Mouse (Mus musculus) hindbrain, embryonic 10.5 days (tissue): ENCODE measurements at regions not wholly inside any gene's neighbourhood (a gene's known extent, or its start where the extent isn't known, plus 50 kb on each side); places are given as distances from the start of the nearest gene placed in this dataset.
A peak's percentile ranks its signal among the peaks of the same experiment; 100 is the strongest.

Experiments used
- DNase-seq: peaks from one replicate; pipeline ENCODE4 v3.0.0-alpha.2; 2017; ENCODE audit warnings: low spot score
- H3K27ac ChIP-seq: fragments of 300-500 bp; sonication (generic); 2 replicates; pipeline ENCODE4 v1.5.1; 2016; ENCODE audit warnings: mild to moderate bottlenecking, moderate library complexity
- H3K27me3 ChIP-seq: fragments of 300-500 bp; sonication (generic); 2 replicates; pipeline ENCODE4 v1.6.1; 2016; ENCODE audit warnings: mild to moderate bottlenecking; ENCODE audit not compliant: poor library complexity, insufficient read depth, severe bottlenecking
- H3K36me3 ChIP-seq: fragments of 300-500 bp; sonication (generic); 2 replicates; pipeline ENCODE4 v1.6.1; 2016; ENCODE audit warnings: mild to moderate bottlenecking, moderate library complexity
- H3K4me1 ChIP-seq: fragments of 300-500 bp; sonication (generic); replicated peaks from 2 replicates; pipeline ENCODE4 v1.6.1; 2016; ENCODE audit warnings: mild to moderate bottlenecking
- H3K4me3 ChIP-seq: fragments of 300-500 bp; sonication (generic); 2 replicates; pipeline ENCODE4 v1.5.1; 2016; ENCODE audit warnings: mild to moderate bottlenecking, moderate library complexity
- H3K9me3 ChIP-seq: fragments of 300-500 bp; sonication (generic); 2 replicates; pipeline ENCODE4 v1.6.1; 2016; ENCODE audit warnings: mild to moderate bottlenecking, moderate library complexity
- WGBS: fragments of 180-500 bp; shearing (Covaris S2); methylation state at CpG from one replicate; pipeline ENCODE4 v1.1.7; 2016; 5-methylcytosine and 5-hydroxymethylcytosine counted together

DNA sequence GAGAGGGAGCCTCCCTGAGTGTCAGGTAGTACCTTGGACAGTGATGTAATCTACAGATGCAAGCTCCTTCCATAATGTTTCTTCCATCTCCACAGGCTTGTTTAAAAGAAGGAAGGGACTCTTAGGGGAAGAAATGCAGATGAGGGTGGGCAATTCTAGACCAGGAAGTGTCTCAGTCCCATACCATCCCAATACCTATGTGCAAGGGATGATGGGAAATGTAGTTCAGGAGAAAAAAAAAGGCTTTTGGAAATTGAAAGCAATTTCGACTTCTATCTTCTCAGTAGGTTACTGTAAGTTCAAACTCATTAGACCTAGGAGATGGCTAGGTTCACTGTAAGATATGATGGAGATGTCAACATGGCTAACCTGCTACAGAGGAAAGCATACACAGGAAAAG is 68.3 kb downstream of the Cd83 start:
- 78% methylated on average over 1 of the region's 1 CpGs for WGBS
- DNase-seq = no peak
- no peak overlapping the region for H3K4me3 ChIP-seq

DNA sequence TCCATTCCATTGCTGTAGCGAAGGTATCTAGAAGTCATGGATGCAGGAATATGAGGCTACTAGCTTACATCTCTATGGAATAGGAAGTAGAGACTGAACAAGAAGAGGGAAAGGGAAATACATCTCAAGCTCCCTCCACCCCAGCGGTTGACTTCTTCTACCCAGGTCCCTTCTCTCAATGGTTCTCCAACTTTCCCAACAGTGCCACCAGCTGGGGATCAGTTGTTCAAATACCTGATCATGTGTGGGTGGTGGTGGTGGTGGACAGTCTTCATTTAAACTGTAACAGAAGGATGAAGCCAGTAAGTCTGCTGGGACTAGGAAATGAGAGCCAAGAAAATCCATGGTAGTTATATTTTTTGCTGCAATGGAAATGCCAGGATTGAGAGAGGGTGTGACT is 70.4 kb downstream of the Cd83 start:
- 91% methylated on average over 2 of the region's 2 CpGs for WGBS
- no peaks in the 10 kb centered on the region for H3K36me3 ChIP-seq
- no peak overlapping the region for H3K27ac ChIP-seq
- no peaks in the 10 kb centered on the region; the same call in 1 of the 2 replicates for H3K27me3 ChIP-seq
- no peak for DNase-seq
- H3K4me1 ChIP-seq = peaks cover 14% of the 10 kb centered on the region
- no peaks in the 10 kb centered on the region for H3K9me3 ChIP-seq
- H3K4me3 ChIP-seq = no peak overlapping the region

More for the DNA sequence above, 68.3 kb downstream of the Cd83 start:
- no peaks in the 10 kb centered on the region; the same call in 1 of the 2 replicates for H3K27me3 ChIP-seq
- peaks cover 20% of the 10 kb centered on the region for H3K4me1 ChIP-seq
- H3K9me3 ChIP-seq = no peaks in the 10 kb centered on the region
- no peak overlapping the region for H3K27ac ChIP-seq
- no peaks in the 10 kb centered on the region for H3K36me3 ChIP-seq

DNA sequence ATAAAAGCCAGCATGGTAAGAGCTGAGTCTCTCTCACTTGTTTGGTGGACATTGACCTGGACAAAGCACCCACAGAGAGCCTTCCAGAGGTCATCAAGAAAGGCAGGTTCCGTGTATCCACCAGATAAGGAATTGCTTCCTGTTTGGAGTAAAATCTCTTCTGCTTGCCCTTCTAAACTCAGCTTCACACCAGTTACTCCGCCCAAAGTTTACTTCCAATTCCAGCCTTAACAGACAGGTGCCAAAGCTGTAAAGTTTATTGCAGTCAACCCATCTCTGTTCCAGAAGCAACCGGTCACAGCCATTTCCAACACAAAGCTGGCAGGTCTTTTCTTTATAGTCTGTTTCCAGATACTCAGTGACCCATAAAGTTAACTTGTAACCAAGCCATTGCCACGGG is 76.4 kb downstream of the Cd83 start:
- Histone ChIP-seq H3K9me3 (no peaks in the 10 kb centered on the region), H3K4me3 (no peak overlapping the region), H3K27me3 (peaks cover 34% of the 10 kb centered on the region), H3K36me3 (no peaks in the 10 kb centered on the region), H3K27ac (no peak overlapping the region), H3K4me1 (peaks cover 34% of the 10 kb centered on the region)
- DNase-seq = no peak
- 58% methylated on average over 4 of the region's 4 CpGs for WGBS

DNA sequence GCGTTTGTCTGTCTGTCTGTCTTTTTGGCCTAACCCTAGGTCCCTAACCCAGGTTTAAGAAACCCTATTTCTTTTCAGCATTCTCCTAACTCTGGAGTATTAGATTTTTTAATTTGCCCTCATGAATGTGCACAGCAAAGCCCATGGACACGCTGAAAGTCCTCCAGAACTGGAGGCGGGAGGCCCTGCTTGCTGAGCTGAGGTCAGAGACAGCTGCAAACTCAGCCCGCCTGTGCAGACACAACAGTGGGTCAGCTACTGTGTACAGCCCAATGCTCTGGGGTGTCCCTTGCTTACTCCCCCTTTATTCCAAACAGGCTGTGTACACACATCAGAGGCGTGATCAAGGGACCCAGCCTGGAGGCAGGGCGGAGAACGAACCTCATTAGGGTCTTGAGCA is 76.8 kb downstream of the Cd83 start:
- no peaks in the 10 kb centered on the region for H3K36me3 ChIP-seq
- H3K4me3 ChIP-seq = no peak overlapping the region
- peaks cover 39% of the 10 kb centered on the region for H3K27me3 ChIP-seq
- no peak for DNase-seq
- H3K4me1 ChIP-seq = peaks cover 34% of the 10 kb centered on the region
- no peaks in the 10 kb centered on the region for H3K9me3 ChIP-seq
- H3K27ac ChIP-seq = no peak overlapping the region; the same call in 1 of the 2 replicates
- WGBS = 68% methylated on average over 7 of the region's 7 CpGs

DNA sequence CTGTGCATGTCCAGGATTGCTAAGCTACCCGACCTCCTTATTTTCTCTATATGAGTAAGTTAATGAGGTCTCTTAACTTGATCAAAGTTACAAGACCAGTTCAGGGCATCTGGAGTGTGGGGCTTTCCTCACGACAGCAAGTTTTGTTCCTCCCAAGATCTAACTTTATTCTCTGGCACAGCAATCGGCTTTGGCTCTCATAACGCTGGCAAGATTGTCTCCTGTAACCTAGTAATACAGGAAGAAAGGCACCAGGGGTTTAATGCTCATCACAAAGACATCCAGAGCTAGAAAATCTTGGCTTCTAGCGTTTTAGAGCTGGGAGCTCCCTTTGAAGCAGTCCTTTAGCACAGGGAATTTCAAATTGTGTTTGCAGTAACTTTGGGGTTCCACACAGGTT is 77.5 kb downstream of the Cd83 start:
- DNase-seq = no peak
- WGBS = 82% methylated on average over 5 of the region's 5 CpGs
- H3K4me3 ChIP-seq = no peak overlapping the region
- peaks cover 46% of the 10 kb centered on the region for H3K27me3 ChIP-seq
- H3K36me3 ChIP-seq = no peaks in the 10 kb centered on the region
- no peak overlapping the region for H3K27ac ChIP-seq
- peaks cover 34% of the 10 kb centered on the region for H3K4me1 ChIP-seq
- no peaks in the 10 kb centered on the region for H3K9me3 ChIP-seq

DNA sequence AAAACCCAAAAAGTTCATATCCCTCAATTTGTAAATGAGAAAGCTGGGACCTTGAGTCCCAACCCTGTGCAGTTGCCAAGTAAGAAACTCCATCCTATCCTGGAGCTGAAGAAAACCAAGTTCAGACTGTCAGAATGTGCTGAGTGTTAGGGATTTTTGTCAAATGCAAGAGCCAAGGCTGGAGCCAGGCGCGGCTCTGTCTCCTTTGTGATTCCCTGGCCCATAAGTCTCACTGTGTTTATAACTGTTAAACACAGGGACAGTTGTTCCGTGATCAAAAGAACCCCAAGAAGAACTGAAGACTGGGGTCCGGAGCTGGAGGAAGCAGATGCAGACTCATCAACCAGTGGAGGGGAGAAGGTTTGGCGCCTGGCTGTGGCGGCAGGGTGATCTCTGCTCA is 78.0 kb downstream of the Cd83 start:
- no peak for DNase-seq
- 85% methylated on average over 6 of the region's 6 CpGs for WGBS
- H3K27ac ChIP-seq = no peak overlapping the region
- H3K4me3 ChIP-seq = no peak overlapping the region
- H3K9me3 ChIP-seq = no peaks in the 10 kb centered on the region
- peaks cover 34% of the 10 kb centered on the region for H3K4me1 ChIP-seq
- no peaks in the 10 kb centered on the region for H3K36me3 ChIP-seq
- H3K27me3 ChIP-seq = peaks cover 51% of the 10 kb centered on the region

DNA sequence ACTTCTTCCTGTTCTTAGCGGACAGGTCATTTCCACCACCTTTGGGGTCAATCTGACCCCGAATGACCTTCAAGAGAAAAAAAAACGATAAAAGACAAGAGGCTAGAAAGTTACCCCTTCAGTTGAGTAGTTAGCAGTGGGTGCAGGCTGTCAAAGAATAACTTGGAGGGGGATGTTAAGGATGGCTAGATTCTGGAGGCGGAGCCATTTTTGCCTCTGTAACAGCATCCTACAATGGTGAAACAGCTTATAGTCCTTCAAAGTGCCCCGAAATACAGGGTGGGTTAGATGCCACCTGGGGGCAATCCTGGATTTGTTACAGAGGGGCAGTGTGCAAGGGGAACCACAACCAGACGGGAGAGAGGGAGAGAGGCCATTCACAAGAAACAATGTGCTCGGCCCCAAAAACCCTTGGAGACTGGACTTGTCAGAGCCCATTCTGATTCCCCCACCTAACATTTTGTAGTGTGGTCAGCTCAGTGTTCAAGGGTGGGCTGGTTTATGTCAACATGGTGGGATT is 79.1 kb downstream of the Cd83 start:
- Histone ChIP-seq H3K4me1 (peaks cover 34% of the 10 kb centered on the region), H3K9me3 (no peaks in the 10 kb centered on the region), H3K4me3 (no peak overlapping the region; the same call in 1 of the 2 replicates), H3K27me3 (peaks cover 59% of the 10 kb centered on the region), H3K36me3 (no peaks in the 10 kb centered on the region), H3K27ac (peak overlapping the region; percentile 86; the same call in 1 of the 2 replicates)
- WGBS = 73% methylated on average over 7 of the region's 7 CpGs
- no peak for DNase-seq

DNA sequence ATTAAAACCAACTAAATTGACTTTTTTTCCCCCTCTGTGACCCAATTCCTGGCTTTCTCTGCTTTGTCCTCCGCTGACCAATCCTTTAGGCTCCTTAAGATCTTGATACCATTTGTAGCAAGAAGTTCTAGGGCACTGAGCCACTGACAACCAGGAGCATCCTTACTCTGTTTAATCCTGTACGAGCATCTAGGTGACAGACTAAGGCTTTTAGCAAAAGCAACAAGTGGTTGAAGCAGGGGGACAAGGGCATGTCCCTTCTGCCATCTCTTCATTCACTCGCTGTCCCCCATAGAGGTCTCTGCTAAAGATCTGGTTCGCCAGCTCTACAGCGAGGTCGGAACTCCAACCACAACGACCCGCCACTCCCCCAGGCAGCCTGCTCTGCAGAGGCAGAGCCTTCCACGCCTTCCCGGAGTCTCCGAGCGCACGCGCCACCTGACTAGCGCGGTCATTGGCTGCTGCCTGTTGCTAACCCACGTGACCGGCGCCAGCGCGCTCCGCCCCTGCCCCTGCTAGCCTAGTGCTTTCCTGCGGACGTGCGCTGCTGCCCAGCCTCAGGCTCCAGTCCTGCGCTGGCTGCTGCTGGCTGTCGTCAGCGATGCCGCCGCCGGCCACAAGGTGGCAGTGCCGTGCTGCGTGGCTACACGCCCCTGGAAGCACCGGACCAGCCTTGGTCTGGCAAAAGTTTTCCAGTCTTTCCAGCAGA is 79.7 kb downstream of the Cd83 start:
- Histone ChIP-seq H3K9me3 (no peaks in the 10 kb centered on the region), H3K4me3 (peak overlapping the region; percentile 47), H3K36me3 (no peaks in the 10 kb centered on the region), H3K27ac (peak overlapping the region; percentile 86), H3K4me1 (peaks cover 34% of the 10 kb centered on the region), H3K27me3 (peaks cover 66% of the 10 kb centered on the region)
- 1% methylated on average over 35 of the region's 35 CpGs for WGBS
- DNase-seq = peak; percentile 99

DNA sequence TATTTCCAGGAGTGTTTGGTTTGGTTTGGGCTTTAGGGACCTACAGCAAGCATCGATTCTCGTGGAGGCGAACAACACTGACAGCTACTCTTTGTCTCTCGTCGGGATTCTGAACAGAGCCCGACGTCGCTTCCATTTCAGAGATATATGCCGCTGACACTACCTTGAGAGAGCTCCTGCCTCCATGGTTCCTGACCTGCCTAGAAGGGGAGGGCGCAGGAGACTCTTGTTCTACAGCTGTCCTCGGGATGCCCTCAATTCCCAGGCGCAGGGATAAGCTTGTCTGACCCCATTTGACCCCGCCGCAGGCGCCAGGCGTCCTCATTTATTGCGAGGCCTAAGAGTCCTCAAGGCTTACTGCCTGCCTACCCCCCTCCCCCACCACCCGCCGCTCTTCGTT is 80.5 kb downstream of the Cd83 start:
- H3K4me3 ChIP-seq = peak overlapping the region; percentile 47
- H3K27ac ChIP-seq = peak overlapping the region; percentile 86
- H3K27me3 ChIP-seq = peaks cover 68% of the 10 kb centered on the region
- H3K9me3 ChIP-seq = no peaks in the 10 kb centered on the region
- no peaks in the 10 kb centered on the region for H3K36me3 ChIP-seq
- 1% methylated on average over 20 of the region's 20 CpGs for WGBS
- DNase-seq = peak; percentile 75
- H3K4me1 ChIP-seq = peaks cover 34% of the 10 kb centered on the region

DNA sequence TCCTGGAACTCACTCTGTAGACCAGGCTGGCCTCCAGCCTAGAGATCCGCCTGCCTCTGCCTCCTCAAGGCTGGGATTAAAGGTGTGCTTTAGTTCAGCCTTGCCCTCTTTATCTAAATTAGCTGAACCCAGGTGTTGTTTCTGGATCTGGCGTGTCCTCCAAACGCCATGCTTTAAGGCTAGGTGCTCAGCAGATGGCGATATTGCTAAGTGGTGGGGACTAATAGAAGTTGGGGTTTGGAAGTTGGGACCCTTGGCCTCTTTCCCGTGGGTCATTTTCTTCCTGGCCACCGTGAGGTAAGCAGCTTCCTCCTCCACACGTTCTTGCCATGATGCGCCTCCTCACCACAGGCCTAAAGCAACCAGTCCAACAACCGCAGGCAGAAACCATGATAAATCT is 91.3 kb downstream of the Cd83 start:
- Histone ChIP-seq H3K4me3 (no peak overlapping the region), H3K27me3 (peaks cover 10% of the 10 kb centered on the region; the same call in 1 of the 2 replicates), H3K4me1 (no peaks in the 10 kb centered on the region), H3K9me3 (no peaks in the 10 kb centered on the region), H3K27ac (no peak overlapping the region), H3K36me3 (no peaks in the 10 kb centered on the region)
- DNase-seq = no peak
- WGBS = 86% methylated on average over 9 of the region's 9 CpGs

DNA sequence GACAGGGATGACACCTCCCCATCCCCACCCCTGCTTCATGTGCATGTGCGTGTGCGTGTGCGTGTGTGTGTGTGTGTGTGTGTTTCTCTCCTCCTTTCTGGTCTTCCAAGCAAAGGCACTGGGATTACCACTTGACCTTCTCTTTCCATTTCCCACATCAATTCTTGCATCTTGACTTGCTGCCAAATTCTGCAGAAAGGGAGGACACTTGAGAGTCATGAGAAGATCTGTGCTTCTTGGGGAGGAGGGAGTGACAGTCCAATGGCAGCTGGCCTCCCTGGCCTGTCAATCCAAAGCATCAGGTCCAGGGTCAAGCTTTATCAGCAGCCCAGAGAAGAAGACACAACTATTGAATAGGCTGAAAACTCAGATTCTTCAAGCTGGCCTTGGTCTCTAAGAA is 102.7 kb downstream of the Cd83 start:
- Histone ChIP-seq H3K36me3 (no peaks in the 10 kb centered on the region), H3K9me3 (no peaks in the 10 kb centered on the region), H3K4me1 (0 out of 2 replicates have a peak, but pooled peaks cover 5% of the 10 kb centered on the region), H3K27ac (no peak overlapping the region), H3K27me3 (no peaks in the 10 kb centered on the region; the same call in 1 of the 2 replicates), H3K4me3 (no peak overlapping the region)
- DNase-seq = no peak
- WGBS = 97% methylated on average over 3 of the region's 3 CpGs

DNA sequence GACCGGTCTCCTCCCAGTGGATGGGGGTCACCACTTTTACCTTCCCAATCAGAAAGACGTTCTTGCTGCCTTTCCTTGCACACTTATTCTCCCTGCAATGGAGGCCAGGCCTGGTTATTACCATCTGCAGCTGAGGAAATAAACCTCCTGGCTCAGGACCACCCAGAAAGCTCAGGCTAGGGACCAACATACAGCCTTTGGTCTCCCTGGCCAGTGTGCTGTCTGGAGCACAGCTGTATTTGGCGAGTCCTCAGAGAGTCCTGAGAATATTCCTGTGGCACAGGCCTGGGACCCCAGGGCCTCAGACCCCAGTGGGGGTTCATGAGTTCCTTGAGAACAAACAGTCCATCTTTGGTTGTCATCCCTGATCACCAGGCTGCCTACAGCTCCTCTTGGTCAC is 107.4 kb downstream of the Cd83 start:
- Histone ChIP-seq H3K27me3 (peaks cover 5% of the 10 kb centered on the region; the same call in 1 of the 2 replicates), H3K9me3 (no peaks in the 10 kb centered on the region), H3K4me1 (0 out of 2 replicates have a peak, but pooled peaks cover 8% of the 10 kb centered on the region), H3K36me3 (no peaks in the 10 kb centered on the region), H3K27ac (peak overlapping the region; percentile 42; the same call in 1 of the 2 replicates), H3K4me3 (no peak overlapping the region)
- DNase-seq = peak; percentile 18
- 74% methylated on average over 3 of the region's 3 CpGs for WGBS

DNA sequence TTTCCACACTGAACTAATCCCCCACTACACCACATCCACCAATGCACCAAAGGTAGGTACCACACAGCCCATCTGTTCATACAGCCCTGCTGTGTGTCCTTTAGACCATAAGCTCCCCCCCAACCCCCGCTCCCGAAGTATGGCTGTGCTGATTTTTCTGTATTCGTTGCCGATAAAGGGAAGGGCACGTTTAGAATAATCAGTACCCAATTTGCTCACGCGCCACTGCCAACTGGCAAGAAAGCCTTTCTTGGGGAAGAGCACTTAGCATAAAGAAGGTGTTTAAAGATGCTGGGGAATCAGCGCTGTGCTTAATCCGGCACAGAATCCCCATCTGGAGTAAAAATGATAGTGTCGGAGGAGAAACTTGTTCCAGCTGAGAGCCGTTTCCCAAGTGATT is 111.4 kb downstream of the Cd83 start:
- no peak overlapping the region for H3K27ac ChIP-seq
- H3K4me1 ChIP-seq = 0 out of 2 replicates have a peak, but pooled peaks cover 8% of the 10 kb centered on the region
- WGBS = 82% methylated on average over 11 of the region's 11 CpGs
- no peak overlapping the region for H3K4me3 ChIP-seq
- peaks cover 5% of the 10 kb centered on the region; the same call in 1 of the 2 replicates for H3K27me3 ChIP-seq
- no peaks in the 10 kb centered on the region for H3K36me3 ChIP-seq
- DNase-seq = no peak
- H3K9me3 ChIP-seq = no peaks in the 10 kb centered on the region
